Mouse (Mus musculus) olfactory bulb, adult 2 months (tissue): ENCODE measurements around the gene Mis18a.

Experiments used
- CTCF ChIP-seq: fragments of 200-500 bp; IDR thresholded peaks from 2 replicates; pipeline ENCODE4 v1.5.1; 2012; ENCODE audit warnings: low read depth, mild to moderate bottlenecking, low read length, moderate library complexity; ENCODE audit not compliant: insufficient read depth
- POLR2A ChIP-seq: fragments of 200-500 bp; IDR thresholded peaks from 2 replicates; pipeline ENCODE4 v1.6.1; 2012; ENCODE audit warnings: mild to moderate bottlenecking, low read depth, low read length, moderate library complexity; ENCODE audit not compliant: insufficient read depth

GRCm38 (mm10) chr16:90736672-90737270, 9.6 kb upstream of the Mis18a start:
- TF ChIP-seq CTCF (no peak), POLR2A (no peak)
